Mouse (Mus musculus) spleen, postnatal 4 days (tissue): ENCODE data around the gene Setd4.

Experiments used
- DNase-seq, 2 experiments: peaks; one replicate each; pipeline ENCODE4 v3.0.0; 2022; ENCODE audit warnings: low spot score in 2 of 2

Setd4 gene

DNA sequence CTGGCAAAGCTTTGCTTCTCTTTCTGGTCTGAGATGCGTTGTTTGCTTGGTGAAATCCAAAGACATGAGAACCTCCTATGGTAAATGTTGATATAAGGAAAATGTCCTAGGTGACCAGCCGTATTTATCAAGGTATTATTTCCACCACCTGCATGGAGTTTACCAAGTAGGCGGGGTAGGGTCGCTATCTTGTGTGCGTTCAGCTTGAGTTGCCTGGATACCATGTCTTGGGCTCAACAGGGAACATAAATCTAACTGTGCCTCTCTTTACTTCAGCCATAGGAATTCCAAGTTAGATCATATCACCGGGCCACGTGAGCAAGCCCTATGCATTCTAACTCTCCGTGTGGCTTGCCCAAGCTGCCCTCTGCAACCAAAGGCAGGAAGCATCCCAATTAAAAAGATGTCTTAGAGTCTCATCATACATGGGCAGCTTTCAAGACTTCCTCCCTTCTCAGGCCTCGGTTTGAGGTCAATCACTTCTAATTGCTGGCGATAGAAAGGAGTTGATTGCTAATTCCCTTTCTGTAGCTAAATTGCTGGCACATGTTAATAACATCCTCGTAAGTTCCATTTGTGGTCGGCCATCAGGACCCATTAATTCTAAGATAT lies 57.4 kb downstream of the Setd4 start:
- no peak for DNase-seq

DNA sequence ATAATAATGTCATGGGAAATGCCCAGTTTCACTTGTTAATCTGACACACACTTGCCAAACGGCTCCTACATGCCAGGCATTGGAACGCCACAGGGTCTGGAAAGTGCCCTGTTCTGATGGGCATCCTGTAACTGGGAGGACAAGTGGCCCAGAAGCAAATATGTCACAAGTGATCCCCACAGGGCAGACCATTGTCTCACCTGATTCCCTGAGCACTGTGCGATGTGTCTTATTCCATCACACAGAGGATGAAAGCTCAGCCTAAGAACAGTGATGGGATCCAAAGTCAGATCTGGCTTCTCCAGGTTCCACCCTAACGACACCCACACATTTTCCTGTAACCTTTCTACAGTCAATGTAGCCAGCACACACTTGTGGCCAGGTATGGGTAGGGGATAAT lies 58.9 kb downstream of the Setd4 start:
- DNase-seq = no peak

DNA sequence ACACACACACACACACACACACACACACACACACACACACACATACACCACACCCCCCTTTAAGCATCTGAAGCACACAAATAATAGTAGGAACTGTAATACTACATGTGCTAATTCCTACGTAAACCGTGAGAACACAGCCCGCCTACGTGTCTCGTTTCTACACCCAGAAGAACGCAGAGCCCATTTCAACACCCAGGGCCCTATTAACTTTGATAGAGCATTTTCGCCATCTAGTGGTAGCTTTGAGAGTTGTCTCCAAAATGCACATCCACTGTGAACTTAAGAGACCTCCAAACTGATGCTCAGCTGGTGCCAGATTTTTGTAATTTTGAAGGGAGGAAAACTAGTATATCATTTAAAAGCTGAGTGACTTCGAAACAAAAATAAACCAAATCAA lies 60.2 kb downstream of the Setd4 start:
- DNase-seq = peak in 1 of 2 experiments; percentile 25

DNA sequence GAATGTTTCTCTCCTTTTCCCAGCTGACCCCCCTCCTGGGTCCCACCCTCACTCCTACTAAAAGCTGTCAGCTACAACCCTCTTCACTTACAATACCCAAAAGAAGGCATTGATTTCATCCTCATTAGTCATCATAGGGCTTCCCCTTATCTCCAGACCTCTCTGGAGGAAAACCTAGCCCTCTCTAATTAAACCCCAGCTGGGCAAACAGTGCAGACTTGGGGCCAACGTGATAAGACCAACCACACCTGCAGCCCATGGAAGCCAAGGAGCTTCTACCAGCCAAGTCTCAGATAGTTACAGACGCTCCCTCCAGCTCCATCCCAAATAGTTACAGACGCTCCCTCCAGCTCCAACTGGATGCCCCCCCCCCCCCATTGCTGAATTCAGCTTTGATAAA lies 64.0 kb downstream of the Setd4 start:
- no peak for DNase-seq

DNA sequence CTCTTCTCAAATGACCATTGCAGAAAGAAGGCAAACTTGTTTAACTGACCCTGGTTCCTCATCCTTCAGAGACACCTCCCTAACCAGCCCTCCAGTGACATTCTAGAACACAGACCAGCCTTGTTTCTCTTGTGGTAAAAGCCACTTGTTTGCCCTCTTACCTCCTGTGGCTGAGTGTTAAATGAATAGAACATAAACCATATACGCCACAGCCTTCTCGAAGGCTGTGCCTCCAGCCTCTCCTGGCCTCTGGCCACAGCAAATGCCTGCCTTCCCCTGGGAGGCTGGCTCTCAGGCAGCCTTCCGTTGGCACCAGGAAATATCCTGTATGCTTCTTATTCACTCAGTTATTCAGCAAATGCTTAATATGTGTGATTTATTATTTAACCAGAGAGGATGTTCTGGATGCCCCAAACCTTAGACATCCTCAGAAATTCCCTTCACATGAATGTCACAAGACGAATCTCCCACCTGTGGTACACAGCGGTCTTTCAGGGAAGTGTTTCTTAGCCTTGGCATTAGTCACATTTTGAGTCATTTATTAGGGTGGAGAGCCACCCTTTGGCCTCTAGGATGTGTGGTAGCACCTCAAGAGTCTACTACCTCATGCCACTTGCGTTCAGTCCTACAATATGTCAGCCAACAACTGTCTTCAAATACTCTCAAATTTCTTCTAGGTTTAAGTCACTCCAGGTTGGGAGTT lies 68.6 kb downstream of the Setd4 start:
- no peak for DNase-seq
